Mouse (Mus musculus): ENCODE measurements around the gene Olfr883.

Olfr883 gene

GRCm38 (mm10) chr9:38025508-38025907 is at the start of gene Olfr883:
Gene Olfr883 (plus strand): TSS chr9:38025808.
- in situ Hi-C loops (cut with MboI, MseI): no loop called here

- in situ Hi-C loops (cut with MboI, MseI): no loop called here
Measured at GRCm38 (mm10) chr9:37991525-37991924, 34.1 kb upstream of the Olfr883 start, which contains the start of gene Olfr881. Gene Olfr881 (plus strand): TSS chr9:37991825.

GRCm38 (mm10) chr9:37998581-37999204 is 26.9 kb upstream of the Olfr883 start:
- in situ Hi-C loops (cut with MboI, MseI): no loop called here

GRCm38 (mm10) chr9:38000021-38000420 is 25.6 kb upstream of the Olfr883 start:
- in situ Hi-C loops (cut with MboI, MseI): no loop called here

GRCm38 (mm10) chr9:38046255-38046654 is 20.6 kb downstream of the Olfr883 start, which contains the start of gene Olfr884:
Gene Olfr884 (plus strand): TSS chr9:38046555.
- in situ Hi-C loops (cut with MboI, MseI): no loop called here

- in situ Hi-C loops (cut with MboI, MseI): loop anchor here in 1 of 2 experiments (10.0 kb wide), 1 partner anchor 1374 kb away; no protein-coding TSS in a partner anchor
Measured at GRCm38 (mm10) chr9:38061022-38061421, 35.4 kb downstream of the Olfr883 start, which contains the start of gene Olfr885. Gene Olfr885 (plus strand): TSS chr9:38061322.
